Mouse (Mus musculus) bone marrow macrophage, adult 2 months (primary cell): ENCODE data around the gene Tmem184a.

ENCODE experiments used
- CTCF ChIP-seq: IDR thresholded peaks from 2 replicates; pipeline ENCODE4 v1.5.1; 2012; ENCODE audit warnings: low read depth, mild to moderate bottlenecking, low read length, moderate library complexity
- POLR2A ChIP-seq: IDR thresholded peaks from 2 replicates; pipeline ENCODE4 v1.6.1; 2012; ENCODE audit warnings: mild to moderate bottlenecking, low read depth, low read length, borderline replicate concordance

GRCm38 (mm10) chr5:139803165-139803564 is 16.6 kb downstream of the Tmem184a start:
- no peak for TF ChIP-seq CTCF
- TF ChIP-seq POLR2A: no peak
